Mouse (Mus musculus): ENCODE results near the gene Pisd. TPM values are rescaled to one million over a fixed set of nuclear protein-coding genes. Genes with fewer than 3 reads are reported as not detected.
A peak's percentile ranks its signal among the peaks of the same experiment; 100 is the strongest.
"Not testable (repeated sequence)": the region's sequence is repeated elsewhere in the genome, so short reads cannot be mapped to it uniquely, and the experiment has no call there.

Pisd gene
- polyA plus RNA-seq, 1 experiment from 2014 or later = 76.6 TPM

- no peaks in the 10 kb centered on the region for H3K4me1 ChIP-seq
Observed at GRCm38 (mm10) chr5:32767636-32768373, 17.6 kb downstream of the Pisd start.

DNA sequence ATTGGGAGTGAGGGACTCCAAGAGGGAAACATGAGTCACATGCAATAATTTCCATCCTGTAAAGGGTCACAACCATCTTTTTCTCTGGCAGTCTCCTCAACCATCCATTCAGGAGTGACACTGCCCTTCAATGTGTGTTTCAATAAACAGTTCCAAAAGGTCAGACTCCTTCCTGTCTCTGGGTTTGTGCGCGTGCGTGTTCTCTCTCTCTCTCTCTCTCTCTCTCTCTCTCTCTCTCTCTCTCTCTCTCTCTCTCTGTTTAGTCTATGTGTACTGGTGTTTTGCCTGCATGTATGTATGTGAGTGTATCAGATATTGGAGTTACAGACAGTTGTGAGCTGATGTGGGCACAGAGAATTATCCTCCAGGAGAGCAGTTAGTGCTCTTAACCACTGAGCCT, 18.4 kb downstream of the Pisd start:
- Histone ChIP-seq H3K4me3 (no peak overlapping the region), H3K27me3 (no peaks in the 10 kb centered on the region), H3K4me2 (no peak overlapping the region), H3K9ac (no peak overlapping the region), H3K4me1 (no peaks in the 10 kb centered on the region), H3K36me3 (ENCODE audit: poor library complexity, severe bottlenecking) (peaks cover 27% of the 10 kb centered on the region), H3K27ac (no peak overlapping the region), H3K9me3 (replicated peaks) (no peaks in the 10 kb centered on the region)
- 100% methylated on average over 3 of the region's 3 CpGs for WGBS
- ATAC-seq = no peak

More at GRCm38 (mm10) chr5:32767636-32768373, 17.6 kb downstream of the Pisd start:
- Histone ChIP-seq H3K4me2 (no peak overlapping the region), H3K9me3 (replicated peaks) (no peaks in the 10 kb centered on the region), H3K9ac (no peak overlapping the region), H3K27me3 (no peaks in the 10 kb centered on the region), H3K4me3 (no peak overlapping the region), H3K27ac (no peak overlapping the region), H3K36me3 (ENCODE audit: poor library complexity, severe bottlenecking) (peaks cover 28% of the 10 kb centered on the region)
- no peak for ATAC-seq
- WGBS = 98% methylated on average over 4 of the region's 4 CpGs

DNA sequence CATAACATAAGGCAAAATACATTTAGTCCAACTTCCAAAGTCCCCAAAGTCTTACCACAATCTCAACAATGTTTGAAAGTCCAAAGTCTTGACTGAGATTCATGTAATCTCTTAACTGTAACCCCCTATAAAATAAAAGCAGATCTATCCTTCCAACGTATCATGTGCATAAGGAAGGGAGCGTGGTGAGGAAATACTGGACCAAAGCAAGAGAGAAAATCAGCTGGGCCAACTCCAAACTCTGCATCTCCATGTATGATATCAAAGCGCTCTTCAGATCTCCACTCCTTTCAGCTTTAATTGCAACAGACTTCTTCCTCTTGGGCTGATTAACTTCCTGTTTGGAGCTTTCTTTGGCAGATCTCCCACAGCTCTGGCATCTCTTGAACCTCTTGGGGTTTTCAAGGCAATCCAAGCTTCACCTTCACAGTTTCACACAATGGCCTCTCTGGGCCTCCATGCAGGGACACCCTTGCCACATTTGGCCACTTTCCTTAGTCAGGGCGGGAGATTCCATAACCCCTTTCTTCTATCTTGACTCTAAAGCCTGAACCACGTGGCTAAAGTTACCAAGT, 23.8 kb downstream of the Pisd start:
- Histone ChIP-seq H3K27ac (no peak overlapping the region), H3K4me3 (no peak overlapping the region), H3K4me1 (no peaks in the 10 kb centered on the region), H3K27me3 (no peaks in the 10 kb centered on the region), H3K36me3 (ENCODE audit: poor library complexity, severe bottlenecking) (peaks cover 32% of the 10 kb centered on the region), H3K9me3 (replicated peaks) (no peaks in the 10 kb centered on the region), H3K4me2 (no peak overlapping the region), H3K9ac (no peak overlapping the region)
- WGBS = 93% methylated on average over 5 of the region's 5 CpGs
- ATAC-seq = no peak

GRCm38 (mm10) chr5:32760787-32761186, 24.7 kb downstream of the Pisd start:
- H3K4me2 ChIP-seq = no peak overlapping the region
- no peak for ATAC-seq
- no peak overlapping the region for H3K27ac ChIP-seq
- H3K4me3 ChIP-seq = no peak overlapping the region
- no peak overlapping the region for H3K9ac ChIP-seq
- no peaks in the 10 kb centered on the region for H3K4me1 ChIP-seq
- no peaks in the 10 kb centered on the region for H3K9me3 ChIP-seq (replicated peaks)
- no peaks in the 10 kb centered on the region for H3K27me3 ChIP-seq
- H3K36me3 ChIP-seq (ENCODE audit: poor library complexity, severe bottlenecking) = peaks cover 32% of the 10 kb centered on the region
- 93% methylated on average over 3 of the region's 3 CpGs for WGBS

GRCm38 (mm10) chr5:32760352-32760751, 25.1 kb downstream of the Pisd start:
- H3K4me2 ChIP-seq; H3K27me3 ChIP-seq; H3K9me3 ChIP-seq (replicated peaks); H3K4me3 ChIP-seq; ATAC-seq; H3K4me1 ChIP-seq; H3K9ac ChIP-seq; H3K27ac ChIP-seq: not testable (repeated sequence)
- peaks cover 32% of the 10 kb centered on the region for H3K36me3 ChIP-seq (ENCODE audit: poor library complexity, severe bottlenecking)
- 94% methylated on average over 18 of the region's 18 CpGs for WGBS

DNA sequence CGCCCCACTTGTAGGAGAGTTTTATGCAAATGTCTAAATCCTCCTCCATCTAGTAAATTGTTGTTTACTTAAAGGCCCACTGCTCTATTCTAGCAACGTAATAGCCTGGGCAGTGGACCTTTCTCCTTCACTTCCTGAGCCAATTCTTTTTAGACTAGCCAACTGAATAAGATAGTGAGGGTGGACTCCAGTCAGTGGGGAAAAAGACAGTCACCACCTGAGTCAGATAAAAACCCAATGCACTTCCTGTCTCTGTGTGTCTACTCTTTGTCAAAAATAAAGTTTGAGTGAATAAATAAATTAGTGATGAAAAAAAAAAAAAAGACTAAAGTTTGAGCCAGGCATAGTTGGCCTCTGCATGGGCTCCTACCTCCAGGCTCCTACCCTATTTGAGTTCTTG, 25.8 kb downstream of the Pisd start:
- Histone ChIP-seq H3K4me2 (no peak overlapping the region), H3K4me1 (no peaks in the 10 kb centered on the region), H3K9ac (no peak overlapping the region), H3K4me3 (no peak overlapping the region), H3K27ac (no peak overlapping the region), H3K9me3 (replicated peaks) (no peaks in the 10 kb centered on the region), H3K27me3 (no peaks in the 10 kb centered on the region), H3K36me3 (ENCODE audit: poor library complexity, severe bottlenecking) (peaks cover 30% of the 10 kb centered on the region)
- ATAC-seq = no peak
- WGBS = 83% methylated on average over 2 of the region's 2 CpGs

- H3K4me1 ChIP-seq = peaks cover 10% of the 10 kb centered on the region; the same call in 1 of the 2 replicates
- H3K27ac ChIP-seq = no peak overlapping the region
- H3K9ac ChIP-seq = no peak overlapping the region
- H3K36me3 ChIP-seq (ENCODE audit: poor library complexity, severe bottlenecking) = no peaks in the 10 kb centered on the region
- WGBS = 96% methylated on average over 8 of the region's 8 CpGs
- no peak overlapping the region for H3K4me2 ChIP-seq
- ATAC-seq = no peak
- H3K4me3 ChIP-seq = no peak overlapping the region
- no peaks in the 10 kb centered on the region for H3K9me3 ChIP-seq (replicated peaks)
- H3K27me3 ChIP-seq = no peaks in the 10 kb centered on the region
Observed at GRCm38 (mm10) chr5:32756141-32756540, 29.3 kb downstream of the Pisd start.

DNA sequence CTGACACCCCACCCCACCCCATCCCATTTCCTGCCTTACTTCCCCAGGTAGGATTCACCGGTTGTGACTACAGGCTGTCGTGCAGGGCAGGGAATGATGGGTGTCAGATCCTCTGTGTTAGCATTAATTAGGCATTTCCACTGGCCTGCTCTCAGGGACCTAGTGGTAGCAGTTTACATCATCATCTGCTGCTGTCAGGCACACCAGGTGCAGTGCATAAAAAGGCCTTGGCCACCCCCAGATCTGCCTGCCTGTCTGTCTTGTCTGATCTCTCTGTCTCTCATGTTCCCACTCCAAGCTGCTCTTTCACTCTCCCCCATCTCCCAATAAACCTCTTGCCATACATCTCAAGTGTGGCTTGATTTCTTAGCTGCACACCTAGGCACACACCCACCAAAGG, 33.7 kb downstream of the Pisd start:
- no peak overlapping the region for H3K27ac ChIP-seq
- H3K36me3 ChIP-seq (ENCODE audit: poor library complexity, severe bottlenecking) = no peaks in the 10 kb centered on the region
- WGBS = 45% methylated on average over 2 of the region's 2 CpGs
- H3K9ac ChIP-seq = no peak overlapping the region
- H3K27me3 ChIP-seq = no peaks in the 10 kb centered on the region
- peaks cover 10% of the 10 kb centered on the region; the same call in 1 of the 2 replicates for H3K4me1 ChIP-seq
- H3K4me2 ChIP-seq = no peak overlapping the region
- no peak overlapping the region for H3K4me3 ChIP-seq
- no peak for ATAC-seq
- no peaks in the 10 kb centered on the region for H3K9me3 ChIP-seq (replicated peaks)

DNA sequence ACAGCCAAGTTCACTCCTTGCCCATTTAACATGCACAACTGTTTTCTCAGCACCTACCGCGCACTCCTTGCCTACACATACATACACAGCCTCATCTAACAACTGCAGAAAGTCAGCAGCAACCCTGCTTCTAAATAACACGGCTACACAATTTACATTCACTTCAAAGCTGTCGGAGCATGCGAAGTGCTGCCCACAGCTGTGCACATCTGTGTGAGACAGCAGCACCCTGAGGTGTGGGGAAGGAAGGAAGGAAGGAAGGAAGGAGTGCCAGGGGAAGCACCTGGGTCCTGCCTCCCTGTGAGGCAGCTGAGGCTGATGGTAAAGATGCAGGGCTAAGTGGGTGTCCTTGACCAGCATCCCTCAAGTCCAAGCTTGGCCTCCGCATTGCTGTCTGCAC, 36.5 kb downstream of the Pisd start:
- no peak overlapping the region for H3K4me3 ChIP-seq
- no peaks in the 10 kb centered on the region for H3K27me3 ChIP-seq
- H3K36me3 ChIP-seq (ENCODE audit: poor library complexity, severe bottlenecking) = no peaks in the 10 kb centered on the region
- no peak overlapping the region for H3K9ac ChIP-seq
- no peak overlapping the region for H3K27ac ChIP-seq
- H3K4me2 ChIP-seq = no peak overlapping the region
- H3K4me1 ChIP-seq = peaks cover 16% of the 10 kb centered on the region
- 95% methylated on average over 6 of the region's 6 CpGs for WGBS
- ATAC-seq = no peak
- H3K9me3 ChIP-seq (replicated peaks) = no peaks in the 10 kb centered on the region

GRCm38 (mm10) chr5:32747650-32748375, 37.6 kb downstream of the Pisd start:
- Histone ChIP-seq H3K4me3 (no peak overlapping the region), H3K9ac (no peak overlapping the region), H3K27me3 (no peaks in the 10 kb centered on the region), H3K36me3 (ENCODE audit: poor library complexity, severe bottlenecking) (no peaks in the 10 kb centered on the region), H3K27ac (no peak overlapping the region), H3K9me3 (replicated peaks) (no peaks in the 10 kb centered on the region), H3K4me2 (no peak overlapping the region), H3K4me1 (peaks cover 16% of the 10 kb centered on the region)
- ATAC-seq = peak; percentile 58; the same call in 1 of the 2 replicates
- WGBS = 63% methylated on average over 6 of the region's 6 CpGs

GRCm38 (mm10) chr5:32745705-32746655, 39.5 kb downstream of the Pisd start:
- H3K36me3 ChIP-seq (ENCODE audit: poor library complexity, severe bottlenecking) = no peaks in the 10 kb centered on the region
- ATAC-seq = peak; percentile 25
- no peaks in the 10 kb centered on the region for H3K27me3 ChIP-seq
- H3K27ac ChIP-seq = no peak overlapping the region
- H3K4me3 ChIP-seq = no peak overlapping the region
- WGBS = 13% methylated on average over 10 of the region's 10 CpGs
- H3K9ac ChIP-seq = no peak overlapping the region
- H3K4me1 ChIP-seq = peaks cover 23% of the 10 kb centered on the region
- peak overlapping the region; percentile 40 for H3K4me2 ChIP-seq
- H3K9me3 ChIP-seq (replicated peaks) = no peaks in the 10 kb centered on the region
